Mouse (Mus musculus): Measurements from ENCODE around the gene Ltv1.
A peak's percentile ranks its signal among the peaks of the same experiment; 100 is the strongest.

Ltv1 gene

GRCm38 (mm10) chr10:13193496-13193895, 528 bp upstream of the Ltv1 start:
- peak; percentile 3 for DNase-seq

- no peak for DNase-seq
These were observed 3.1 kb downstream of the Ltv1 start for GRCm38 (mm10) chr10:13189881-13190280.

GRCm38 (mm10) chr10:13186754-13187153, 6.2 kb downstream of the Ltv1 start:
- DNase-seq: no peak

GRCm38 (mm10) chr10:13184170-13184766, 8.7 kb downstream of the Ltv1 start:
- no peak for DNase-seq

- DNase-seq: no peak
These were observed 12.8 kb downstream of the Ltv1 start for GRCm38 (mm10) chr10:13180211-13180610.

- no peak for DNase-seq
These were observed 14.9 kb downstream of the Ltv1 start, which contains the start of gene Zc2hc1b for GRCm38 (mm10) chr10:13177973-13178624. Gene Zc2hc1b (minus strand): TSS chr10:13178023.

- no peak for DNase-seq
These were observed 17.1 kb downstream of the Ltv1 start for GRCm38 (mm10) chr10:13175866-13176265.

- DNase-seq: no peak
These were observed 20.2 kb downstream of the Ltv1 start for GRCm38 (mm10) chr10:13172798-13173221.

- DNase-seq: no peak
These were observed 21.5 kb downstream of the Ltv1 start for GRCm38 (mm10) chr10:13171461-13171860.

- DNase-seq: no peak
These were observed 22.1 kb downstream of the Ltv1 start for GRCm38 (mm10) chr10:13170739-13171448.

GRCm38 (mm10) chr10:13168461-13168860, 24.5 kb downstream of the Ltv1 start:
- no peak for DNase-seq

- DNase-seq: no peak
These were observed 30.9 kb downstream of the Ltv1 start for GRCm38 (mm10) chr10:13162031-13162430.

GRCm38 (mm10) chr10:13160913-13161312, 32.1 kb downstream of the Ltv1 start:
- no peak for DNase-seq

GRCm38 (mm10) chr10:13155377-13155776, 37.6 kb downstream of the Ltv1 start:
- DNase-seq: no peak

- DNase-seq: no peak
These were observed 40.1 kb downstream of the Ltv1 start for GRCm38 (mm10) chr10:13152811-13153364.

GRCm38 (mm10) chr10:13151353-13151752, 41.6 kb downstream of the Ltv1 start:
- DNase-seq: peak; percentile 4

GRCm38 (mm10) chr10:13150435-13150834, 42.5 kb downstream of the Ltv1 start:
- no peak for DNase-seq

- no peak for DNase-seq
These were observed 52.5 kb downstream of the Ltv1 start for GRCm38 (mm10) chr10:13140434-13140833.

GRCm38 (mm10) chr10:13137906-13138305, 55.1 kb downstream of the Ltv1 start:
- no peak for DNase-seq

GRCm38 (mm10) chr10:13135751-13136150, 57.2 kb downstream of the Ltv1 start:
- no peak for DNase-seq

- DNase-seq: no peak
These were observed 57.7 kb downstream of the Ltv1 start for GRCm38 (mm10) chr10:13135276-13135675.

GRCm38 (mm10) chr10:13133850-13134249, 59.1 kb downstream of the Ltv1 start:
- no peak for DNase-seq
